Mouse (Mus musculus): ENCODE results near the gene Cntnap2. TPM values are rescaled to one million over a fixed set of nuclear protein-coding genes. Genes with fewer than 3 reads are reported as not detected.

The Cntnap2 gene
- polyA plus RNA-seq, 1 experiment from 2014 or later = 0.59 TPM

DNA sequence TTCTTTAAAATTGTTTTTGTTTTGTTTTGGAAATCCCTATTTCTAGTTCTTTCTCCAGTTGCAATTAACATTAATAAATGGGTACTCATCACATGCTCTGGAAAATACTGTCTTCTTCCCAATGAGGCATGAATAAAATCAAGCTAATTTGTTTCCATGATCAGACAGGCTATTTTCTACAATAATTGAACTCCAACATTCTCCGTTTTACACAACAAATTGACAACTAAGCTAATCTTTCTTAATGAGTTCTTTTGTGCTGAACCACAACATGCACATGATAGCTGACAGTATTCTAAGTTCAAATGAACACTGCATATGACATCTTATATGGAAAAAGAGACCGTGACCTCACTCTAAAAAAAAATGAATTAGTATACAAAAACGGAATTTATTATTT is 173.4 kb downstream of the Cntnap2 start:
- no peak overlapping the region for H3K4me3 ChIP-seq
- no peaks in the 10 kb centered on the region for H3K4me1 ChIP-seq (replicated peaks)
- H3K4me2 ChIP-seq = no peak overlapping the region
- H3K9ac ChIP-seq = no peak overlapping the region
- no peaks in the 10 kb centered on the region for H3K27me3 ChIP-seq (replicated peaks)
- H3K27ac ChIP-seq (ENCODE audit: poor library complexity, severe bottlenecking) = no peak overlapping the region
- no peaks in the 10 kb centered on the region for H3K36me3 ChIP-seq
- 77% methylated on average over 3 of the region's 3 CpGs for WGBS
- no peaks in the 10 kb centered on the region for H3K9me3 ChIP-seq (replicated peaks)
- ATAC-seq (ENCODE audit: insufficient number of reproducible peaks, low FRiP score) = no peak

DNA sequence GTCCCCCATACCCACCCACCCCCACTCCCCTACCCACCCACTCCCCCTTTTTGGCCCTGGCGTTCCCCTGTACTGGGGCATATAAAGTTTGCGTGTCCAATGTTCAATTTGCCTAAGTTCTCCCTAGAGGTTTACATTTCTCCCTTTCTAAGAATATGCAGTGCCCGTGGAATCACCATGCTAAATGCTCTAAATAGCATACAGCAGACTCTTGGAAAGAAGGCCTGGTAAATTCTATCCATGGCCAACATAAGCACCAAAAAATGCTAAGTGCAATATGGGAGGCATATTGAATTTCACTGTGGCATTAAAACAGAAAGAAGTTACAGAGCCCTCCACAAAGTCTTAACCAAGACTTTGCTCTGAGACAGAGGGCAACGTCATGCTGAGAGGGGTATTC is 177.4 kb downstream of the Cntnap2 start:
- WGBS = 82% methylated on average over 4 of the region's 4 CpGs
- Histone ChIP-seq H3K4me1 (replicated peaks) (no peaks in the 10 kb centered on the region), H3K27ac (ENCODE audit: poor library complexity, severe bottlenecking) (no peak overlapping the region), H3K4me2 (no peak overlapping the region), H3K36me3 (no peaks in the 10 kb centered on the region), H3K27me3 (replicated peaks) (no peaks in the 10 kb centered on the region), H3K9ac (no peak overlapping the region), H3K9me3 (replicated peaks) (no peaks in the 10 kb centered on the region), H3K4me3 (no peak overlapping the region)
- ATAC-seq (ENCODE audit: insufficient number of reproducible peaks, low FRiP score) = no peak

DNA sequence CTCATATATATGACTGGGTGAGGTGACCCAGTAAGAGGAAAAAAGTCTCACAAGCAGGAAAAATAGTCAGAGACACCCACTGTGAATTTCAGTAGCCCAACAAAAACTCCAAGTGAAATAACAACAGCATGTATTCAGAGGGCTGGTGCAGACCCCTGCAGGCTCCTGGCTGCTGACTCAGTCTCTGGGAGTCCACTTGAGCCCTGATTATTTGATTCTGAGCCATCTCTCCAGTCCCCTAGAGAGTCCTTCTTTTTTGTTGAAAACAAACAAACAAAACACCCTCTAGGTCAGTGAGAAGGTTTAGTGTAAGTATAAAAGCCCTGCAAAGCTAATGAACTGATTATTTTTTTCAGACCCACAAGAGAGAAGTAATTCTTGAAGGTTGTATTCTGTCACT is 179.0 kb downstream of the Cntnap2 start:
- no peak for ATAC-seq (ENCODE audit: insufficient number of reproducible peaks, low FRiP score)
- Histone ChIP-seq H3K4me1 (replicated peaks) (no peaks in the 10 kb centered on the region), H3K9ac (no peak overlapping the region), H3K4me3 (no peak overlapping the region), H3K27me3 (replicated peaks) (no peaks in the 10 kb centered on the region), H3K27ac (ENCODE audit: poor library complexity, severe bottlenecking) (no peak overlapping the region), H3K36me3 (no peaks in the 10 kb centered on the region), H3K9me3 (replicated peaks) (no peaks in the 10 kb centered on the region), H3K4me2 (no peak overlapping the region)

DNA sequence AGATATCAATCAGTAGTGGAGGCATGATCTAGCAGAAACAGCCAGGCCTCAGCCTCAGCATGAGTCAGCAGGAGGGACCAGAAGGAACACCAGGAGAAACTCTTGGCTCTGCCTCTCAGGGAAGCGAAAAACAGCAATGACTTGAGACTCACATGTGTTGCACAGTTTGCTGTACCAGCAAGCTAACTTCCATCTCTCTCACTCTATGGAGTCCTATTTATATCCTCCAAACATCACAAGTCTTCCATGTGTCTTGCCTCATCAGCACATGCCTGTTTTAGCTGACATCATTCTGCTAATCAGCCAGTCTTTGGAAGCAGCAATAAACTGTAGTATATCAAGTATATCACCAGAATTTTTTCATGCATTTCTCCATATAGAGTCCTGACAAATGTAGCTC is 182.1 kb downstream of the Cntnap2 start:
- H3K4me1 ChIP-seq (replicated peaks) = no peaks in the 10 kb centered on the region
- no peak for ATAC-seq (ENCODE audit: insufficient number of reproducible peaks, low FRiP score)
- WGBS = 88% methylated on average over 1 of the region's 1 CpGs
- no peak overlapping the region for H3K27ac ChIP-seq (ENCODE audit: poor library complexity, severe bottlenecking)
- H3K9me3 ChIP-seq (replicated peaks) = no peaks in the 10 kb centered on the region
- H3K4me2 ChIP-seq = no peak overlapping the region
- H3K9ac ChIP-seq = no peak overlapping the region
- no peak overlapping the region for H3K4me3 ChIP-seq
- no peaks in the 10 kb centered on the region for H3K27me3 ChIP-seq (replicated peaks)
- no peaks in the 10 kb centered on the region for H3K36me3 ChIP-seq

DNA sequence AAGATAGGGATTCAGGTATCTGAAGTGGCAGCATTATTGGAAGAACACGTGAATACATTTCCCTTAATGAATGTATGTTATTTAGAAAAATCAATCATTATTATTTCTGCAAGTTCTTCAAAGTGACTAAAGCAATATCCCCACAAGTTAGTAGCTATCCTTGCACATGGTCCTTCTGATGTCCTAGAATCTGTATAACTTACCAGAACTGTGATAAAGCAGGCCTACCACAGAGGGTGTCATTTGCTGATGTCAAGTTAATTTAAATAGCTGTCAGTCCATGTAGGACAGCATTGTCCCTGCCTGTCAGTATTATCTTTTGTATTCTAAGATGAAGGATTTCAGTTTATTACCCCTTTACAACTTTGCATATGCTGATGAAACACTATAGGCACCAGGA is 185.5 kb downstream of the Cntnap2 start:
- no peak for ATAC-seq (ENCODE audit: insufficient number of reproducible peaks, low FRiP score)

DNA sequence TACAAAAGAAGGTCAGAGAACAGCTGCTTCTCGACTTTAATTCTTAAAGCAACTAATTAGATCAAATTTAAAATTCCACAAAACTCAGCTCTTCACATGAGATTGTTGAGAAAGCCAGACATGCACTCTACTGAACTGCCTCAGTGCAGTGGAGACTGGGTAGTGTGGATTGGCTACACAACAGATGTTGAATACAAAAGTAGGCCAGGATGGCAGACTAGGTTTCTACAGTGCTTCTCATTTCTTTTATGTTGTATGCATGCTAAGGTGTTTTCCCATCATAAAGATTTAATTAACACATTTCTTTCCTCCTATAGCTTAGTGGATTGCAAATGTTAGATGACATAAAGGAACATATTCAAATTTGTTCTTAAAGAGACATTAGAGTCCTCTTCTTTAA is 198.9 kb downstream of the Cntnap2 start:
- no peak overlapping the region for H3K4me2 ChIP-seq
- H3K4me1 ChIP-seq (replicated peaks) = no peaks in the 10 kb centered on the region
- H3K36me3 ChIP-seq = no peaks in the 10 kb centered on the region
- ATAC-seq (ENCODE audit: insufficient number of reproducible peaks, low FRiP score) = no peak
- H3K4me3 ChIP-seq = no peak overlapping the region
- 50% methylated on average over 1 of the region's 1 CpGs for WGBS
- no peak overlapping the region for H3K27ac ChIP-seq (ENCODE audit: poor library complexity, severe bottlenecking)
- no peak overlapping the region for H3K9ac ChIP-seq
- H3K9me3 ChIP-seq (replicated peaks) = no peaks in the 10 kb centered on the region
- H3K27me3 ChIP-seq (replicated peaks) = no peaks in the 10 kb centered on the region

More for the DNA sequence above, 185.5 kb downstream of the Cntnap2 start:
- Histone ChIP-seq H3K4me2 (no peak overlapping the region), H3K4me1 (replicated peaks) (no peaks in the 10 kb centered on the region), H3K4me3 (no peak overlapping the region), H3K36me3 (no peaks in the 10 kb centered on the region), H3K9me3 (replicated peaks) (no peaks in the 10 kb centered on the region), H3K27ac (ENCODE audit: poor library complexity, severe bottlenecking) (no peak overlapping the region), H3K9ac (no peak overlapping the region), H3K27me3 (replicated peaks) (no peaks in the 10 kb centered on the region)
- 68% methylated on average over 1 of the region's 1 CpGs for WGBS

DNA sequence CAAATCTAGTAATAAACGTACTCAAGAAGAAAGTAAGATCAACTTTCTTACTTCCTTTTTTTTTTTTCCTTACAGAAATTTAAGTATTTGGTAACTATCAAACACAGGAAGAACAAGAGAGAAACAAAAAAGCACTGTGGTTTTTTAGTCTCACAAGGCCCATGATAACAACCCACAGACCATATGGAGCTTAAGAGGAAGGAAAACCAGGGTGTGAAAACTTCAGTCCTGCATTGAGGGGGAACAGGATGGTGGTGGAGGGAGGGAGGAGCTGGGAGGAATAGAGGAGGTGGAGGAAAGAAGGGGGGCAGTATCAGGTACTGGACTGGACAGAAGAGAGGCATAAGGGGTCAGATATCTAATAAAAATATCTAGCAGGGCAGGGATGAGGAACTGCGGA is 212.4 kb downstream of the Cntnap2 start:
- no peaks in the 10 kb centered on the region for H3K27me3 ChIP-seq (replicated peaks)
- H3K4me1 ChIP-seq (replicated peaks) = no peaks in the 10 kb centered on the region
- H3K9ac ChIP-seq = no peak overlapping the region
- H3K27ac ChIP-seq (ENCODE audit: poor library complexity, severe bottlenecking) = no peak overlapping the region
- no peak overlapping the region for H3K4me2 ChIP-seq
- ATAC-seq (ENCODE audit: insufficient number of reproducible peaks, low FRiP score) = no peak
- 0 out of 2 replicates have a peak, but pooled peaks cover 4% of the 10 kb centered on the region for H3K9me3 ChIP-seq (replicated peaks)
- H3K4me3 ChIP-seq = no peak overlapping the region
- WGBS = 73% methylated on average over 2 of the region's 2 CpGs
- H3K36me3 ChIP-seq = no peaks in the 10 kb centered on the region

DNA sequence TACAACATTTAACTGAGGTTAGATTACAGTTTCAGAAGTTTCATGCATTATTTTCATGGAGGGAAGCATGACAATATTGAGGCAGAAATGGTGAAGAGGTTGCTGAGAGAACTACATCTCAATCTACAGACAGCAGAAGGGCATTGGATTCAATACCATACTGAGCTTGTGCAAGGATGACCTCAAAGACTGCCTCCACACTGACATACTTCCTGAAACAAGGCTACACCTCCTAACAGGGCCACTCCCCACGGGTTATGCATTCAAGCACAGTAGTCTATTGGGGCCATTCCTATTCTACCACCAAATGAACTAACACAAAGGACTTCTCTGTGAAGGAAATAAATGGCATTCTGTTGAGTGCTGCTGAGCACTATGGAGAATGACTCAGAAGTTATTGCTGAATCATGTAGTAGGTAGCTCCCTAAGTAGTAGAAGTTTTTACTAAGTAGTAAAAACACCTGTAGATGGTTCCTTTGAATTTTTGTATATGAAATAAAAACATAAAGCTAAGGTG is 214.2 kb downstream of the Cntnap2 start:
- Histone ChIP-seq H3K9me3 (replicated peaks) (0 out of 2 replicates have a peak, but pooled peaks cover 4% of the 10 kb centered on the region), H3K4me3 (no peak overlapping the region), H3K27me3 (replicated peaks) (no peaks in the 10 kb centered on the region), H3K36me3 (no peaks in the 10 kb centered on the region), H3K27ac (ENCODE audit: poor library complexity, severe bottlenecking) (no peak overlapping the region), H3K4me2 (no peak overlapping the region), H3K9ac (no peak overlapping the region), H3K4me1 (replicated peaks) (no peaks in the 10 kb centered on the region)
- WGBS = 50% methylated on average over 1 of the region's 1 CpGs
- no peak for ATAC-seq (ENCODE audit: insufficient number of reproducible peaks, low FRiP score)

DNA sequence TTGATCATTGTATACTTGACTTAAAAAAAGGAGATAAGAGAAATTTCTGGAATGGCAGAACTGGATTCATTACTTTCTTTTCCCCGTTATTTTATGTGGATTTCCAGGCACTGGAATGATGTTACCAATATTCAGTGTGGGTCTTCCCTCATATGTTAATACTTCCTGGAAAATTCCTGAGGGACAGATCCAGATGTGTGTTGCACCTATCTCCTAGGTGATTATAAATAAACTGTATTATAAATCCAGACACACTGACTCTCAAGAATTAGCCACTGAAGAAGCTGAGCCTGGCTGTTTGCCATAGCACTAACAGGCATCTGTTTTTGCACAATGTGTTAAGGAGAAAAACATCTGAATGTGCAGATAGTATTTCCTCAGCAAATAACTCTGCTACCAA is 231.0 kb downstream of the Cntnap2 start:
- Histone ChIP-seq H3K27ac (ENCODE audit: poor library complexity, severe bottlenecking) (no peak overlapping the region), H3K4me1 (replicated peaks) (no peaks in the 10 kb centered on the region), H3K9ac (no peak overlapping the region), H3K9me3 (replicated peaks) (no peaks in the 10 kb centered on the region), H3K4me3 (no peak overlapping the region), H3K27me3 (replicated peaks) (no peaks in the 10 kb centered on the region), H3K36me3 (no peaks in the 10 kb centered on the region), H3K4me2 (no peak overlapping the region)
- WGBS = 83% methylated on average over 1 of the region's 1 CpGs
- ATAC-seq (ENCODE audit: insufficient number of reproducible peaks, low FRiP score) = no peak

DNA sequence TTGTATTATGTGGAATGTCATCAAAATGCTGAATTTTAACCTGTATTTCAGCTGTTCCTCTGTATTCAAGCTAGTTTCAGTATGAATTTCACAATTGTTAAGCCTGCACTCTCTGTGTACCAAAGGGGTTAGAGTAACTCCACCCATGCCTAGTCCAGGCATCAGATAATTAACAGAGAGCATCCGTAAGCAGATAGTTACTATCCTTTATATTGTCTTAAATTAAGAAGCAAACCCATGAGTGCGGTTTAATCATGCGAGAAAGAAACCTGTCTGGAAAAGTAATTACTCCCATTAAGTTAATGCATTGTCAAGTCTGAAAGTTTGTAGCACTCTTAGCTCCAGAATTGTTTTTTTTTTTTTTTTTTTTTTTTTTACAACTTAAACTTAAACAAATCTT is 258.3 kb downstream of the Cntnap2 start:
- Histone ChIP-seq H3K4me1 (replicated peaks) (no peaks in the 10 kb centered on the region), H3K4me2 (no peak overlapping the region), H3K4me3 (no peak overlapping the region), H3K36me3 (no peaks in the 10 kb centered on the region), H3K9ac (no peak overlapping the region), H3K27ac (ENCODE audit: poor library complexity, severe bottlenecking) (no peak overlapping the region), H3K9me3 (replicated peaks) (no peaks in the 10 kb centered on the region), H3K27me3 (replicated peaks) (no peaks in the 10 kb centered on the region)
- no peak for ATAC-seq (ENCODE audit: insufficient number of reproducible peaks, low FRiP score)
- WGBS = 81% methylated on average over 3 of the region's 3 CpGs

DNA sequence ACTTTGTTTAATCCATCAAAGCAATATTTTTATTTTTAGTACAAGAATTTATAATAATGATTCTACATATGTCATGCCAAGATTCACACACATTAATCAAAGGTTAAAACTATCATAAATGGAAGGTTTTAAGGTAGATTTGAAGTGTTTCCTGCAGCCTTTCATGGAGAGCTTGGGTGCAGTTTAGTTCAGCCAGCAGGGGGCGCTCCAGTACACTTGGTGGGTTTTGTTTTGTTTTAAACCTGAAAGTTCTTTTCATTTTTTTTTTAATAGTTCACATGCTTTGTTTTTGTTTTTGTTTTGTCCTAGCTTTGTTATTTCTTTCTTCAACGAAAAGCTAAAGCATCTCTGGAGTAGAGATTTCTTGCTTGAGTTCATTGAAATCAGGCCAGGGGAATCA is 264.3 kb downstream of the Cntnap2 start:
- 1% methylated on average over 2 of the region's 2 CpGs for WGBS
- H3K27me3 ChIP-seq (replicated peaks) = no peaks in the 10 kb centered on the region
- H3K27ac ChIP-seq (ENCODE audit: poor library complexity, severe bottlenecking) = no peak overlapping the region
- no peaks in the 10 kb centered on the region for H3K36me3 ChIP-seq
- ATAC-seq (ENCODE audit: insufficient number of reproducible peaks, low FRiP score) = no peak
- no peak overlapping the region for H3K9ac ChIP-seq
- no peaks in the 10 kb centered on the region for H3K4me1 ChIP-seq (replicated peaks)
- H3K4me3 ChIP-seq = no peak overlapping the region
- H3K4me2 ChIP-seq = no peak overlapping the region
- H3K9me3 ChIP-seq (replicated peaks) = no peaks in the 10 kb centered on the region

DNA sequence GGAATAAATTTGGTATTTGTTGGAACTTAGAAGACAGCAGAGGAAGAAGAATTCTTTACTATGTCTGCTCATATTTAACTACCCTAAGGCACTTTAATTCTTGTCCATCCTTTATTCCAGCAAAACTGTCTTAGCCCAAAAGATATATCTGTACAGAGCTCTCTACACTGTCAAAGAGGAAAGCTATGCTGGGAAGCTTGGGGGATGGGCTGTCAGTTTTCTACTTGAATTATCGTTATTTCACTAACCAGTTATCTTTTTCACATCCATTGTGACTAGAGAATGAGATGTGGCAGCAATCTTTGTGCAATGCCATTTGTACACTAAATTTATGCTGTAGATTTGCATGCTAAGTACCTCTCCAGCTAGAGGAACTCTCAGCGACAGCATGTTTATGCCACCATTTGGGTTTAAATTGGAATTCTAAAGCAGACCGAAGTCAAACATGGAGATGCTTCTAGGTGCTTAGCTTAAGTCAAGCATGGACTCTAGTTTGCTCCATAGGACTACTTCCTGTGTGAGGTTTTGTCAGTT is 268.9 kb downstream of the Cntnap2 start:
- H3K27me3 ChIP-seq (replicated peaks) = no peaks in the 10 kb centered on the region
- no peak overlapping the region for H3K9ac ChIP-seq
- H3K4me2 ChIP-seq = no peak overlapping the region
- H3K4me1 ChIP-seq (replicated peaks) = no peaks in the 10 kb centered on the region
- H3K36me3 ChIP-seq = no peaks in the 10 kb centered on the region
- no peak overlapping the region for H3K27ac ChIP-seq (ENCODE audit: poor library complexity, severe bottlenecking)
- H3K9me3 ChIP-seq (replicated peaks) = no peaks in the 10 kb centered on the region
- no peak overlapping the region for H3K4me3 ChIP-seq
- no peak for ATAC-seq (ENCODE audit: insufficient number of reproducible peaks, low FRiP score)
- 73% methylated on average over 3 of the region's 3 CpGs for WGBS
